In genomic region chr12:112814682-112815470, GRCm38 (mm10) we compare ENCODE assay signal across 20 mouse cellular contexts. TPM values are rescaled to one million over a fixed set of nuclear protein-coding genes. Genes with fewer than 3 reads are reported as not detected.
DNase-seq lines count a peak whose midpoint lies in the region; ATAC-seq and TF ChIP-seq lines count a peak whose summit lies in the region.
"Had no signal": no experiment of that assay in that cellular context is flagged by ENCODE, and none has a peak within 500 bp of the region (broad histone marks: within the 10 kb centered on the region; RNA-seq: fewer than 3 reads in every experiment).

No protein-coding gene starts in this region.

- TF ChIP-seq CTCF in layer of hippocampus, adult 2 months (conservative IDR thresholded peaks at IDR 0.05) = no peak

- H3K4me1 ChIP-seq in heart, embryonic 13.5 days = peaks cover 33% of the 10 kb centered on the region
- H3K4me1 ChIP-seq in heart, embryonic 10.5 days = peaks cover 53% of the 10 kb centered on the region

- H3K27me3 ChIP-seq in heart, embryonic 13.5 days (replicated peaks) = 0 out of 2 replicates have a peak, but pooled peaks cover 10% of the 10 kb centered on the region
- no peaks in the 10 kb centered on the region for H3K27me3 ChIP-seq in heart, embryonic 10.5 days (ENCODE audit: insufficient read depth, poor library complexity, severe bottlenecking)
- H3K27me3 ChIP-seq: midbrain, embryonic 13.5 days; neural tube, embryonic 12.5 days had no signal

- peak overlapping the region; percentile 28; the same call in 1 of the 2 replicates for H3K9ac ChIP-seq in heart, embryonic 13.5 days
- H3K9ac ChIP-seq: limb, embryonic 13.5 days; liver, embryonic 15.5 days; midbrain, embryonic 13.5 days; neural tube, embryonic 12.5 days had no signal

- no peaks in the 10 kb centered on the region for H3K9me3 ChIP-seq in heart, embryonic 13.5 days
- H3K9me3 ChIP-seq in heart, embryonic 10.5 days = no peaks in the 10 kb centered on the region
- H3K9me3 ChIP-seq: limb, embryonic 13.5 days; liver, embryonic 15.5 days; midbrain, embryonic 13.5 days; neural tube, embryonic 12.5 days had no signal

- no peak for DNase-seq in heart, embryonic 10.5 days (ENCODE audit: low spot score)
- DNase-seq in right cerebral cortex, postnatal 14 days = peak; percentile 4
- no peak for DNase-seq in right cerebral cortex, postnatal 10 days (ENCODE audit: low spot score in 2 of 2)
- peak; percentile 54 for DNase-seq in kidney, postnatal 14 days
- DNase-seq in liver = no peak
- no peak for DNase-seq in layer of hippocampus, adult 2 months (ENCODE audit: low spot score in 2 of 2)
- DNase-seq: B cell, adult 2 months; cerebellum, adult 2 months; heart, postnatal 36 days; thymus, adult 2 months had no signal

- WGBS in heart, embryonic 13.5 days = 76% methylated on average over 14 of the region's 14 CpGs
- WGBS in heart, embryonic 10.5 days = 75% methylated on average over 14 of the region's 14 CpGs

- no peak overlapping the region for H3K4me2 ChIP-seq in heart, embryonic 13.5 days
- H3K4me2 ChIP-seq: limb, embryonic 13.5 days; liver, embryonic 15.5 days; midbrain, embryonic 13.5 days; neural tube, embryonic 12.5 days had no signal

- H3K36me3 ChIP-seq in heart, embryonic 13.5 days = peaks cover 67% of the 10 kb centered on the region
- H3K36me3 ChIP-seq in heart, embryonic 10.5 days = peaks cover 70% of the 10 kb centered on the region

- H3K27ac ChIP-seq in heart, embryonic 13.5 days (replicated peaks) = no peak overlapping the region
- no peak overlapping the region for H3K27ac ChIP-seq in heart, embryonic 10.5 days
- no peak overlapping the region for H3K27ac ChIP-seq in layer of hippocampus, adult 2 months
- H3K27ac ChIP-seq: limb, embryonic 13.5 days; liver, embryonic 15.5 days; midbrain, embryonic 13.5 days; neural tube, embryonic 12.5 days had no signal

- no peak overlapping the region for H3K4me3 ChIP-seq in heart, embryonic 13.5 days
- H3K4me3 ChIP-seq in heart, embryonic 10.5 days = no peak overlapping the region
- no peak overlapping the region for H3K4me3 ChIP-seq in layer of hippocampus, adult 2 months
- H3K4me3 ChIP-seq: limb, embryonic 13.5 days; liver, embryonic 15.5 days; midbrain, embryonic 13.5 days; neural tube, embryonic 12.5 days had no signal

- ATAC-seq in heart, embryonic 13.5 days (ENCODE audit: extremely low read depth, insufficient number of reproducible peaks, low FRiP score, low TSS enrichment) = no peak
- ATAC-seq: forebrain, embryonic 16.5 days; hindbrain, embryonic 16.5 days; intestine, embryonic 16.5 days; lung, postnatal 0 days; midbrain, embryonic 13.5 days had no signal

RNA-seq across cellular contexts. Expression of gene Clba1, which starts 6.1 kb away (rescaled TPM):
- 7.6 and 8.0 TPM in 2 replicates for polyA plus RNA-seq in heart, embryonic 13.5 days (2015; fragmentation: Nextera tagmentation; extraction: Ambion mirVana)
- 13.0 and 14.9 TPM in 2 replicates for polyA plus RNA-seq in heart, embryonic 10.5 days (2016; fragmentation: Nextera tagmentation; extraction: Ambion mirVana)
- 10 to 100 TPM; 12.8 to 13.2 TPM for total RNA-seq in layer of hippocampus, adult 2 months (2021)

RNA-seq across cellular contexts. Expression of gene Ahnak2, which starts 12.4 kb away (rescaled TPM):
- polyA plus RNA-seq in heart, embryonic 13.5 days (2015; fragmentation: Nextera tagmentation; extraction: Ambion mirVana) = 1.1 and 1.2 TPM in 2 replicates
- 0.53 and 0.71 TPM in 2 replicates for polyA plus RNA-seq in heart, embryonic 10.5 days (2016; fragmentation: Nextera tagmentation; extraction: Ambion mirVana)
- 1 to 10 TPM; 3.3 to 3.5 TPM for total RNA-seq in layer of hippocampus, adult 2 months (2021)
- total RNA-seq: megakaryocyte progenitor cell, adult 5-6 weeks had no signal

RNA-seq across cellular contexts. Expression of gene Cdca4, which starts 14.3 kb away (rescaled TPM):
- 49.1 and 49.3 TPM in 2 replicates for polyA plus RNA-seq in heart, embryonic 13.5 days (2015; fragmentation: Nextera tagmentation; extraction: Ambion mirVana)
- 66.5 and 98.2 TPM in 2 replicates for polyA plus RNA-seq in heart, embryonic 10.5 days (2016; fragmentation: Nextera tagmentation; extraction: Ambion mirVana)
- total RNA-seq in layer of hippocampus, adult 2 months (2021) = 10 to 100 TPM in 1 of 2 experiments, 1 to 10 TPM in 1; 7.1 to 10.8 TPM

RNA-seq across cellular contexts. Expression of gene Gpr132, which starts 53.2 kb away (rescaled TPM):
- 0.08 and 0.16 TPM in 2 replicates for polyA plus RNA-seq in heart, embryonic 13.5 days (2015; fragmentation: Nextera tagmentation; extraction: Ambion mirVana)
- 0.11 TPM in 1 of 2 replicates, not detected in the other for polyA plus RNA-seq in heart, embryonic 10.5 days (2016; fragmentation: Nextera tagmentation; extraction: Ambion mirVana)
- not detected for total RNA-seq in layer of hippocampus, adult 2 months (2021)
- polyA plus RNA-seq: forebrain, embryonic 16.5 days; midbrain, embryonic 13.5 days; neural tube, embryonic 12.5 days had no signal

RNA-seq across cellular contexts. Expression of gene Pld4, which starts 54.4 kb away (rescaled TPM):
- 5.5 and 7.0 TPM in 2 replicates for polyA plus RNA-seq in heart, embryonic 13.5 days (2015; fragmentation: Nextera tagmentation; extraction: Ambion mirVana)
- polyA plus RNA-seq in heart, embryonic 10.5 days (2016; fragmentation: Nextera tagmentation; extraction: Ambion mirVana) = 0.57 and 2.9 TPM in 2 replicates
- total RNA-seq in layer of hippocampus, adult 2 months (2021) = 1 to 10 TPM; 8.6 to 9.7 TPM

Comparison
In these comparisons a context has a peak if more than half of its experiments do, and no peak if none do; other contexts are left out.
1. DNase-seq: peak in right cerebral cortex, postnatal 14 days (single experiment) and kidney, postnatal 14 days (single experiment); none in heart, embryonic 10.5 days (single experiment), right cerebral cortex, postnatal 10 days (0 of 2), liver (single experiment) and layer of hippocampus, adult 2 months (0 of 2).